Mouse (Mus musculus): ENCODE data around the gene 4930518I15Rik. TPM values are rescaled to one million over a fixed set of nuclear protein-coding genes. Genes with fewer than 3 reads are reported as not detected.

The 4930518I15Rik gene
- polyA plus RNA-seq, 1 experiment from 2014 or later: 7.6 TPM

DNA sequence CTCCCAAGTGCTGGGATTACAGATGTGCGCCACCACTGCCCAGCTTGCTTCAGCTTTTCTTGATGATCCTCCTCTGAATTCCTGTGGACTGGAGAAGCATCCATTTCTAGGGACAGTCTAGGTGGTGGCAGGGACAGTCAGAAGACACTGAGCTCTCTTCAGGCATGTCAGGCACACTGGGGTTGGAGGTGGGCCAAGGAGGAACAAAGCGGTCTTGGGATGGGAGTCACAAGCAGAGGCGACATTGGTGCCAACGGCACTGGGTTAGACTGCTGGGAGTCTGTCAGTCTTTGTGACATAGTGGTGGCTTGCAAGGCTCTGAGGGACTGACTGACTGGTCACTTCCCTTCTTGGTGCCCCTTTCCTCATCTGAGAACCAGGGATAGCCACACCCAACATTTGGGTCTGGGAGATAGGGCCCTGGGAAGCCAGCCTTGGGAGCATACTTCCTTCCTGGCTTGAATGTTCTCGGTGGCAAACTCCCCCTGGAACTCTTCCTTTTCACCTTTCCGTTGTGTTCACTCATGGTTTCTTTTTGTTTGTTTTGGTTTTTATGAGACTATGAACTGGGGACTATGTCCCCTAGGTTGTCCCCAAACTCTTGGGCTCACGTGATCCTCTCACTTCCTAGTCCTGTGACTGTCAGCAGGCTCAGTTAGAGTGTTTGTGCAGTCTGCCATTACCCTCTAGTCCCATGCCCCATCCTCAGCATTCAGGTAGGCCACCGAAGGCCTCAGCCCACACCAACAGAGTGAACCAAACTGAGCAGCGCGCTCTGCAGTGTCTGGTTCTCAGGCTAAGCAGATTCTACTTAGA, 26.9 kb upstream of the 4930518I15Rik start:
- Histone ChIP-seq H3K27me3 (ENCODE audit: control insufficient read depth, insufficient read depth, low read length) (no peaks in the 10 kb centered on the region), H3K4me3 (ENCODE audit: low read depth, low read length) (no peak overlapping the region)
- WGBS: 91% methylated on average over 10 of the region's 10 CpGs

DNA sequence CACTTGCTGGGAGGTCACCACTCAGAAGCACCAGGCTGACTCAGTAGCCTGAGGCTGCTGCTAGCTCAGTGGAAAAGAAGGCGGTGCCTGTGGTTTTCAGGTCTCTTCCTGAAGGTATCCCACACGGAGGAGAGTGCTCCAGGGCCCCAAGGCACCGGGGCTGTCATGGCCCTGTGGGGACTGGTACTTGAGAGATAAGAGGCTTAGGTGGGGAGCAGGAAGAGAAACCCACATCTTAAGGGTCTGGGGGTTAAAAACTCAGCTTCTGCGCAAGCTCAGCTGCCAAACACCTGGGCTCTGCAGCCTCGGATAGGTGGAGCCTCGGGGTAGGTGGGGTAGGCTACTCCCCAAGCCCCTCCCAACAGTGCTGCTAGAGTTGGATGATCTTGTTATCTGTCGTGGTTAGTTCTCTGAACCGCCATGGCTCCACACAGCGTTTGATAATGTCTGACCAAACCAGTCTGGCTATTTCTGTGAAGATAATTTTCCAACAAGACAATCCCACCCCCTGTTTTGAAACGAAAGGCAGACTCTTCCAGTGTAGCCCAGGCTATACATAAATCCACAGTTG, 24.8 kb upstream of the 4930518I15Rik start:
- 41% methylated on average over 10 of the region's 10 CpGs for WGBS
- no peak overlapping the region for H3K9ac ChIP-seq (replicated peaks; ENCODE audit: low read depth, low read length)
- no peaks in the 10 kb centered on the region for H3K27me3 ChIP-seq (ENCODE audit: control insufficient read depth, insufficient read depth, low read length)
- no peak overlapping the region for H3K27ac ChIP-seq (ENCODE audit: low read depth, low read length)
- no peak overlapping the region for H3K4me3 ChIP-seq (ENCODE audit: low read depth, low read length)
- no peaks in the 10 kb centered on the region for H3K36me3 ChIP-seq (ENCODE audit: control insufficient read depth, insufficient read depth, low read length)
- no peak for ATAC-seq (ENCODE audit: low read depth)
- H3K4me1 ChIP-seq (ENCODE audit: control insufficient read depth, insufficient read depth, low read length): no peaks in the 10 kb centered on the region
- no peak overlapping the region for H3K4me2 ChIP-seq (ENCODE audit: low read depth, low read length)
- H3K9me3 ChIP-seq (ENCODE audit: control insufficient read depth, low read length): no peaks in the 10 kb centered on the region

More for the DNA sequence above, 26.9 kb upstream of the 4930518I15Rik start:
- ATAC-seq (ENCODE audit: low read depth): no peak
- no peaks in the 10 kb centered on the region for H3K36me3 ChIP-seq (ENCODE audit: control insufficient read depth, insufficient read depth, low read length)
- no peak overlapping the region for H3K27ac ChIP-seq (ENCODE audit: low read depth, low read length)
- H3K4me2 ChIP-seq (ENCODE audit: low read depth, low read length): no peak overlapping the region
- no peaks in the 10 kb centered on the region for H3K4me1 ChIP-seq (ENCODE audit: control insufficient read depth, insufficient read depth, low read length)
- H3K9me3 ChIP-seq (ENCODE audit: control insufficient read depth, low read length): no peaks in the 10 kb centered on the region
- no peak overlapping the region for H3K9ac ChIP-seq (replicated peaks; ENCODE audit: low read depth, low read length)

DNA sequence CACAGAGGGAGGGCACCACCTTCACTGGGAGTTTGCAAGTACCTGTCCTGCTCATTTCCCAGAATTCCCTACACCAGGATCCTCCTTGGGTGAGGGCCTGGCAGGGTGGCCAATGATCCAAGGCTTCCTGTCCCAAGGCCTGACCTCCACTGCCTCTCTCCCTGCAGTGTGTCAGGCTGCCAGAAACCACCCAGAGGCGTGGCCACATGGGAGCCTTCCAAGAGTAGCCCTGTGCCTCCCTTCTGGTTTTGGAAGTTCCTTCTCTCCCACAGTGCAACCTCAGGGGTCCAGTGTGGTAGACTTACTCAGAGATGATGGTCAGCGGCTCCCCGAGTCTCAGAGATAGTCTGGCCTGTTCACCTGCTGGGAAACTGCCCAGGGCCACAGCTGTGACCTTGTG, 21.8 kb upstream of the 4930518I15Rik start:
- H3K36me3 ChIP-seq (ENCODE audit: control insufficient read depth, insufficient read depth, low read length): peaks cover 1% of the 10 kb centered on the region; the same call in 1 of the 2 replicates
- no peaks in the 10 kb centered on the region for H3K9me3 ChIP-seq (ENCODE audit: control insufficient read depth, low read length)
- no peak overlapping the region for H3K4me2 ChIP-seq (ENCODE audit: low read depth, low read length)
- no peak overlapping the region for H3K9ac ChIP-seq (replicated peaks; ENCODE audit: low read depth, low read length)
- no peak overlapping the region for H3K4me3 ChIP-seq (ENCODE audit: low read depth, low read length)
- H3K27me3 ChIP-seq (ENCODE audit: control insufficient read depth, insufficient read depth, low read length): no peaks in the 10 kb centered on the region
- no peak overlapping the region for H3K27ac ChIP-seq (ENCODE audit: low read depth, low read length)
- no peak for ATAC-seq (ENCODE audit: low read depth)
- 76% methylated on average over 3 of the region's 3 CpGs for WGBS
- no peaks in the 10 kb centered on the region for H3K4me1 ChIP-seq (ENCODE audit: control insufficient read depth, insufficient read depth, low read length)

DNA sequence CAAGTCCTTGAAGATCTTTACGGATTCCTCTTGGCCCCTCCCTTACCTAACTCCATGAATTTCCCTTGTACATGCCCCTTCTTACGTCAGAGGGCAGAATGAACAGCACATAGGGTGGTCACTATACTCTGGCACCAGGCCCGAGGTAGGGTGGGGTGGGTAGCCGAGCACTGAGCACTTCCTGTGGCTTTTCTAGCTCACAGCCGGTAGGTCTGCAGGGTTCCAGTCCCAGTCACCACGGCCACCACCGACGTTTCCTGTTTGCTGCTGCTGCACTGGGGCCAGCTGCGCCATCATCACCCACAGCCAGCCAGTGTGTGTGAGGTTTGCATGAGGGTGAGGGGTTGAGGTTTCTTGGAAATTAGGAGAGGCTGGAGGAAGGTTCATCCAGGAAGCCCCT, 20.0 kb upstream of the 4930518I15Rik start:
- H3K36me3 ChIP-seq (ENCODE audit: control insufficient read depth, insufficient read depth, low read length): peaks cover 19% of the 10 kb centered on the region; the same call in 1 of the 2 replicates
- ATAC-seq (ENCODE audit: low read depth): no peak
- no peaks in the 10 kb centered on the region for H3K9me3 ChIP-seq (ENCODE audit: control insufficient read depth, low read length)
- H3K4me1 ChIP-seq (ENCODE audit: control insufficient read depth, insufficient read depth, low read length): no peaks in the 10 kb centered on the region
- H3K9ac ChIP-seq (replicated peaks; ENCODE audit: low read depth, low read length): no peak overlapping the region
- no peak overlapping the region for H3K27ac ChIP-seq (ENCODE audit: low read depth, low read length)
- H3K4me3 ChIP-seq (ENCODE audit: low read depth, low read length): no peak overlapping the region
- H3K27me3 ChIP-seq (ENCODE audit: control insufficient read depth, insufficient read depth, low read length): no peaks in the 10 kb centered on the region
- 46% methylated on average over 9 of the region's 9 CpGs for WGBS
- H3K4me2 ChIP-seq (ENCODE audit: low read depth, low read length): no peak overlapping the region

DNA sequence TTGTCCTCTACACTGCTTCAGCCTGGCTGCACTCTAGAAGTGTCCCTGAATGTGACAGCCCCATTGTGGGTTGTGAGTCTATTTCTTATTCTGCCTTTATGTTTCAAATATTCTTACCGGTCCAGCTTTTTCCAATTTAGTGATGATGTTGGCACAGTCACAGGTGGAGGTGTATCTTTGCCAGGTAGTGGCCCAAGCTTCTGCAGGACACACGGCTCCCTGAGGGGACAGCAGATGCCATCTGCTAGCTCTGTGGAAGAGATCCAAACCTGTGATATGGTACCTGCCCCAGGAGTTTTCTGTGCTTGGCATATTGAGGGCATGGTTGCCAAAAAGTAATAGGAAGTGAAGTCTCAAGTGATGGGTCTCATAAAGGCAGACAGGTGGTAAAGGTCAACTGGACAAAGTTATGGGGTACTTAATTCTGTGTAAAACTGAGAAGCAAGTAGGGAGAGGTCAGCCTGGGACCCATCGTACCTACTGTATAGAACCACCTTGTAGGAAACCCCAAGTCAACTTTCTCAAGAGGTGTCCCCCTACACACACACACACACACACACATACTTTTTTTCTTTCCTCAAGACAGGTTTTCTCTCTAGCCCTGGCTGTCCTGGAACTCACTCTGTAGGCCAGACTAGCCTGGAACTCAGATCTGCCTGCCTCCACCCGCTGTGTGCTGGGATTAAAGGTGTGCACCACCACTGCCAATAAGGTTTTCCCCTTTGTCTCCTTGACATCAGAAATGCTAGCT, 17.2 kb upstream of the 4930518I15Rik start:
- no peak overlapping the region for H3K4me3 ChIP-seq (ENCODE audit: low read depth, low read length)
- no peaks in the 10 kb centered on the region for H3K9me3 ChIP-seq (ENCODE audit: control insufficient read depth, low read length)
- ATAC-seq (ENCODE audit: low read depth): no peak
- no peak overlapping the region for H3K9ac ChIP-seq (replicated peaks; ENCODE audit: low read depth, low read length)
- H3K27me3 ChIP-seq (ENCODE audit: control insufficient read depth, insufficient read depth, low read length): no peaks in the 10 kb centered on the region
- peaks cover 28% of the 10 kb centered on the region; the same call in 1 of the 2 replicates for H3K36me3 ChIP-seq (ENCODE audit: control insufficient read depth, insufficient read depth, low read length)
- no peaks in the 10 kb centered on the region for H3K4me1 ChIP-seq (ENCODE audit: control insufficient read depth, insufficient read depth, low read length)
- no peak overlapping the region for H3K4me2 ChIP-seq (ENCODE audit: low read depth, low read length)
- no peak overlapping the region for H3K27ac ChIP-seq (ENCODE audit: low read depth, low read length)
- 94% methylated on average over 4 of the region's 4 CpGs for WGBS

DNA sequence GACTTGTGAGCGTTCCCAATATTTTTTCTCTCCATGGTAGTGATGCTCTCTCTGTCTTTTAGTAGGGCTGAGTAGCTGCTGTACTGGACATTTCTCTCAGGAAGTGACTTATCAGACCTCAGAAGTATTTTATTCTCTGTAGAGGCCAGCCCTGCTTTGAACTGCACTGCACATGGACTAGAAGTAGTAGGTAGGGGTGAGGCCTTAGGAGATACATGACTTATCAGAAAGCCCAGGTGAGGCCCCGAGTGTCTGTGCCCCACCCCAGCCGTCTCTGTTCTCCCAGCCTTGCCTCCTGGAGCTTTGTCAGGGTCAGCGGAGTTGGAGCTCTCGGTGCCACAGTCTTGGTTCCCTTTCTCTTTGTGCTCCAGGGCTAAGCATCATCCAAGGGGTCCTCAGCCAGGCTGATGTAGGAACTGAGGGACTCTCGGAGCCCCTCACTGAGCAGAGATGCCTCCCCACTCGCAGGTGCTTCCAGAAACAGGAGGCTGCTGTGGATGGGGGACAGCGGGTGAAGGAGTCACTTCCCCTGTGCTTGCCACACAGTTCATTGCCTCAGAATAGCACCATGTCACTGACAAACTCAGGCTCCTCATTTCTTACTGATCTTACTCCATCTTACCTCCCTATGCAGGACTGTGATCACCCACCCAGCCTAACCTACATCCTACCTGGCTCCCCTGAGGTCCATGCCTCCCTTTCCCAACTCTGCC, 16.5 kb upstream of the 4930518I15Rik start:
- no peaks in the 10 kb centered on the region for H3K4me1 ChIP-seq (ENCODE audit: control insufficient read depth, insufficient read depth, low read length)
- 92% methylated on average over 8 of the region's 8 CpGs for WGBS
- no peaks in the 10 kb centered on the region for H3K27me3 ChIP-seq (ENCODE audit: control insufficient read depth, insufficient read depth, low read length)
- H3K27ac ChIP-seq (ENCODE audit: low read depth, low read length): no peak overlapping the region
- peaks cover 31% of the 10 kb centered on the region; the same call in 1 of the 2 replicates for H3K36me3 ChIP-seq (ENCODE audit: control insufficient read depth, insufficient read depth, low read length)
- no peaks in the 10 kb centered on the region for H3K9me3 ChIP-seq (ENCODE audit: control insufficient read depth, low read length)
- no peak for ATAC-seq (ENCODE audit: low read depth)
- H3K9ac ChIP-seq (replicated peaks; ENCODE audit: low read depth, low read length): no peak overlapping the region
- no peak overlapping the region for H3K4me2 ChIP-seq (ENCODE audit: low read depth, low read length)
- H3K4me3 ChIP-seq (ENCODE audit: low read depth, low read length): no peak overlapping the region

DNA sequence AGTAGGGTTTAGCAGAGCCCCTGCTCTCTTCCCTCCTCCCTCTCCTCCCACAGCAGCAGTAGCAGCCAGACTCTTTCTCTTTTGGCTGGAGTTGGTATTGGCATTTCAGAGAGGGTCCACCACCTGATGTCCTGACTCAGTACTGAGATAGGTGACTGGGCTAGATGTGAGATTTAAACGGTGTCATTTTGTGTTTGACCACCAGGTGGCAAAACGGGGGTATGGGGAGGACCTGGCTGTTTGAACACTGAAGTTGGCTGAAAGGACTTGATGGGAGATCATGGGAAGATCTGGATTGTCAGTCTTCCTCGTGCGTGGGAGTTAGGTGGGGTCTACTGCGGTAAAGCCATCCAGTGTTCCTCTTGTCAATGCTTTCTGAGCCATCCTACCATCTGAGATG, 15.9 kb upstream of the 4930518I15Rik start:
- Histone ChIP-seq H3K4me3 (ENCODE audit: low read depth, low read length) (no peak overlapping the region), H3K36me3 (ENCODE audit: control insufficient read depth, insufficient read depth, low read length) (peaks cover 34% of the 10 kb centered on the region; the same call in 1 of the 2 replicates), H3K4me2 (ENCODE audit: low read depth, low read length) (no peak overlapping the region), H3K9me3 (ENCODE audit: control insufficient read depth, low read length) (no peaks in the 10 kb centered on the region), H3K27ac (ENCODE audit: low read depth, low read length) (no peak overlapping the region), H3K27me3 (ENCODE audit: control insufficient read depth, insufficient read depth, low read length) (no peaks in the 10 kb centered on the region), H3K9ac (replicated peaks; ENCODE audit: low read depth, low read length) (no peak overlapping the region), H3K4me1 (ENCODE audit: control insufficient read depth, insufficient read depth, low read length) (no peaks in the 10 kb centered on the region)
- WGBS: 39% methylated on average over 5 of the region's 5 CpGs
- no peak for ATAC-seq (ENCODE audit: low read depth)

DNA sequence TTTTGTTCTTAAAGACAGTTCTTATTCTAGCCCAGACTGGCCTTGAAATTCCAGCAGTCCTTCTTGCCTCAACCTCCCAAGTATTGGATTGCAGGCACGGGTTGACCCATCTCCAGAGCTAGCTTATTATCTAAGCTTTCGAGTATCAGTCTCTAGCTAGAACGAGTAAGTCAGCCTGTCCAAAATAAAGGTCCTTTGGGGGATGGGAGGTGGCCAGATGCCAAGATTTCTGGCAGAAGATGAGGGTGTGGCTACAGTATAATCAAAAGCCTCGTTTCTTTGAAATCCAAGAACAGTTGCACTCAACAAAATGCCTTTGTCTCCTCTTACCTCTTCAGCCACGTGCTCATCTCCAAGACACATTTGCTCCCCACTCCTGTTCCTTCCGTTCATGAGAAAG, 12.8 kb upstream of the 4930518I15Rik start:
- no peak for ATAC-seq (ENCODE audit: low read depth)
- 61% methylated on average over 6 of the region's 6 CpGs for WGBS
- Histone ChIP-seq H3K27me3 (ENCODE audit: control insufficient read depth, insufficient read depth, low read length) (no peaks in the 10 kb centered on the region), H3K4me3 (ENCODE audit: low read depth, low read length) (no peak overlapping the region), H3K4me1 (ENCODE audit: control insufficient read depth, insufficient read depth, low read length) (no peaks in the 10 kb centered on the region), H3K4me2 (ENCODE audit: low read depth, low read length) (no peak overlapping the region), H3K27ac (ENCODE audit: low read depth, low read length) (no peak overlapping the region), H3K36me3 (ENCODE audit: control insufficient read depth, insufficient read depth, low read length) (peaks cover 42% of the 10 kb centered on the region; the same call in 1 of the 2 replicates), H3K9ac (replicated peaks; ENCODE audit: low read depth, low read length) (no peak overlapping the region), H3K9me3 (ENCODE audit: control insufficient read depth, low read length) (no peaks in the 10 kb centered on the region)
